Mouse (Mus musculus) c-Kit-negative CD71-positive TER-119-positive erythroid progenitor cells, embryonic 14.5 days (primary cell): ENCODE measurements around the gene Zswim1.
A peak's percentile ranks its signal among the peaks of the same experiment; 100 is the strongest.
"Not testable (repeated sequence)": the region's sequence is repeated elsewhere in the genome, so short reads cannot be mapped to it uniquely, and the experiment has no call there.

Source experiments
- DNase-seq: peaks from one replicate; pipeline ENCODE4 v3.0.0-alpha.2; 2013; ENCODE audit warnings: low read depth, low spot score

Zswim1 gene

DNA sequence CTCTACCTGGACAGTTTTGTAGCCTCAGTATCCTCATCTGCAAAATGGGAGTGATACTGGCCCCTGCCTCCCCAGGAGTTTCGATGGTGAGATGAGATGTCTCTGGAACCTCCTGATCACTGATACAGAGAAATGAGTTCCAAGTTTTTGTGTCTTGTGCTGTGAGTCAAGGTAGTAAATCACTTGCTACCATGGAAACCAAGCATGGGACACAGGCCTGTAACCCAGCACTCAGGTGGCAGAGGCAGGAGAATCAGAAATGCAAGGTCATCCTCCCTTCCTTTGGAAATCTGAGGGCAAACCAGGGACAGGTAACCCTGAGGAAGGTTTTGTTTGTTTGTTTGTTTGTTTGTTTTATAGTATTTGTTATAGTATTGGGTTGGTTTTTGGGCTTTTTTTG is 6.6 kb downstream of the Zswim1 start:
- DNase-seq = no peak

DNA sequence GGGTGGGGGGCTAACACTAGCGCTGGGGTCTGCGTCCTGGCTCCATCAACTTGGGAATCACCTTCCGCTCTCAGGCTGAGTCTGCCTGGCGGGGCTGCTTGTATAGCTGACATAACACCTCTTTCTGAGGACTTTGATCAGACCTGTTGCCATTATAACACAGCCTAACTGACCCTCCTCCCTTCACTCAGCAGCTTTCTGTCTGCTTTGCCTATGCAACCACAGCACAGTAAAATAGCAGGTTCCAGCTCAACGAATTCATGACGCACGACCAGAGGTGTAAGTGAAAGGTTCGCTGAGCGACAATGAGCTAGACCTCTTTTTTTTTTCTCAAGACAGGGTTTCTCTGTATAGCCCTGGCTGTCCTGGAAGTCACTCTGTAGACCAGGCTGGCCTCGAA is 8.5 kb downstream of the Zswim1 start:
- DNase-seq = no peak

DNA sequence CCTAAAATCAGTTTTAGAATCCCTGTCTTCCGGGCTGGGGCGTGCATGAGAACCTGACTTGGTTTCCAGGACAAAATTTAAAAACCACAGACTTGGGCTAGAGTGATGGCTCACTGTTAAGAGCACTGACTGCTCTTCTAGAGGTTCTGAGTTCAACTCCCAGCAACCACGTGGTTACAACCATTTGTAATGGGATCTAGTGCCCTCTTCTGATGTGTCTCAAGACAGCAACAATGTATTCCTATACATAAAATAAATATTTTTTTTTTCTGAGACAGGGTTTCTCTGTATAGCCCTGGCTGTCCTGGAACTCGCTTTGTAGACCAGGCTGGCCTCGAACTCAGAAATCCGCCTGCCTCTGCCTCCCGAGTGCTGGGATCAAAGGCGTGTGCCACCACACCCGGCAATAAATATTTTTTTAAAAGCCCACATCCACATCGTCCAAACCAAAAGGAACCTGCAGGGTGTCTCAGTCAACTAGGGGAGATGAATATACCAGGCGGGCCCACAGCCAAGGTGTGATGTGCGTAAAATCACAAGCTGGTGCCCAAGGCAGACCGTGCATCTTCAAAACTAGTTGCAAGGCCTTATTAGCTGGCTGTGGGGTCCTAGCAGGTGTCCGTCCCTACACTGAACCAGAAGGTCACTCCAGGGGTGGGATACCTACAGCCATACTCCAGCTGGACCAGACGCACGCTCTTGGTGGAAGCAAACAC is 9.7 kb downstream of the Zswim1 start:
- no peak for DNase-seq

DNA sequence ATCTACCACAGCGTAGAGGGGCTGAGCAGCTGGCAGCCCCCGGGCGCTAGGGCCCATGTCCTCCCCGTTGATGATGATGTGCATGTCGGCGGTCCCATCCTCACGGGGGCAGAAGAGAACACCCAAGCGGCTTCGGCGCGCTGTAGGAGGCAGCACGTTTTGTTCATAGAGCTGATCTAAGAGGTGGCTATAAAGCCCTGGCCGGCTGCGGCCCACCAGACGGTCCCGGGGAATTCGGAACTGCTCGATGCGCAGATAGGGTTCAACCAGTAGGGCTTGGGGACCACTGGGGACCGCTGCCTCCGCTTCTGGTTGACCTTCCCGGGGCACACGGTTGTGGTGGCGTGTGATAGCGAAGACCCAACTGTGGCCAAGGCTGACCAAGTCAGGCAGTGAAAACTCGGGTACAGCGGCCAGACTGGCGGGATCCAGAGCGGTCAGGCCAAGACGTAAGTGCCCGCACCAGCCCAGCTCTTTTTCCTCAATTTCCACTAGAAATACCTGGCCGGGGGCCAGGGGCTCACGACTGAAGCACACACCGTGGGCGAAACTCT is 10.3 kb downstream of the Zswim1 start, which contains the start of gene Ctsa:
Gene Ctsa, plus strand, starts transcription at position 126 of the 554 bp plus-strand sequence.
- no peak for DNase-seq

DNA sequence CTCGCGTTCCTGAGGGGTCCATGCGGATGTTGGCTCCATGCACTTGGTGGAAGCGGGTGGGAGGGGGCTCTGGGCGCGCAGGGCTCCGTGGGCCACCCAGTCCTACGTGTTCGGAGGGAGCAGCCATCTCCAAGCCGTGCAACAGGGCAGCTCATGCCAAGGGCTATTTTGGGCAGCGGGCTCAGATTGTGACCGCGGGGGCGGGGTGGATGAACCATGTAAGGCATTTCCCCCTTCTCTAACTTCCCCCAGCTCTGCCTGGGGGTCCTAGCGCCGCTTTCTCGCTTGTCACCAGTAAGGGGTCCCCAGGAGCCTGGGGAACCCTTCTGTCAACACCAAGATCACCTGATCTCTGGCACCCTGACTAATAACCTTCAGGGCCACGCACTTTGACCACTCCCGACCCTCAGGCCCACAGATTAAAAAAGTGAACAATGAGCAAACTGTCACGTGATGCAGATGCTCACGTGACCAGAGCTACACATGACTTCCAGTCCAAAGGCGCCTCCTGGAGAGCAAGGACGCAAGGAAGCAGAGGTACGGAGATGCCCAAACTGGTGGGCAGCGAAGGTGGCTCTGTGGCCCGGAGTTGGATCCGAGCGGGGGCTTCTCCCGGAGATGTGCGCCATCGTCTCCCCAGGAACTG is 11.0 kb downstream of the Zswim1 start, which contains the start of gene Neurl2:
Gene Neurl2, minus strand, starts transcription at position 143 of the 646 bp plus-strand sequence.
- peak; percentile 67 for DNase-seq

DNA sequence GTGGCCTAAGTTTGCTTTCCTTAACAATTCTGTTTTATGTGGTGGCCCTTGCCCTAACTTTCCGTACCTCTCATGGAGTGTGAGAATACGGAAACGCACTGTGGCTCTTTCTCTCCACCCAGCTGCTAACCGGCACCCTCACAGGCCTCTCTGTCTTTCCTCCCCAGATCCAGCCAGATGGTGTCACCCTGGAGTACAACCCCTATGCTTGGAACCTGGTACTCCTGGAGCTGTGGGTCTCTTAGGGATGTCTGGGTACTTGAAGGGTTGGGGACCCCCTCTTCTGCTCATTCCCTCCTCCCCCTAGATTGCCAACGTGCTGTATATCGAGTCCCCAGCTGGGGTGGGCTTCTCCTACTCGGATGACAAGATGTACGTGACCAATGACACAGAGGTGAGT is 12.0 kb downstream of the Zswim1 start:
- DNase-seq = no peak

DNA sequence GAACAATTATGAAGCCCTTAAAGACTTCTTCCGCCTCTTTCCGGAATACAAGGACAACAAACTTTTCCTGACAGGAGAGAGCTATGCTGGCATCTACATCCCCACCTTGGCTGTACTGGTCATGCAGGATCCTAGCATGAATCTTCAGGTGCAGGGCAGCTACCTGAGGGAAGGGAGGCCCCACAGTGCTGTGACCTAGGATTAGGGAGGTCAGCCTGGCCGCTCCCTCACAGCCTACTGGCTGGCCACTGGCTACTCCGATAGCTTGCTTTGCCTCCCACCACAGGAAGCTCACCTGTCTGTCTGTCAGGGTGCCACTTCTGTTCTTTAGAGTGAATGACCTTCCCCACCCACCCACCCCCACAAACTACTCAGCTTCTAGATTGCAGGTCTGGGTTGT is 12.7 kb downstream of the Zswim1 start:
- DNase-seq = no peak

DNA sequence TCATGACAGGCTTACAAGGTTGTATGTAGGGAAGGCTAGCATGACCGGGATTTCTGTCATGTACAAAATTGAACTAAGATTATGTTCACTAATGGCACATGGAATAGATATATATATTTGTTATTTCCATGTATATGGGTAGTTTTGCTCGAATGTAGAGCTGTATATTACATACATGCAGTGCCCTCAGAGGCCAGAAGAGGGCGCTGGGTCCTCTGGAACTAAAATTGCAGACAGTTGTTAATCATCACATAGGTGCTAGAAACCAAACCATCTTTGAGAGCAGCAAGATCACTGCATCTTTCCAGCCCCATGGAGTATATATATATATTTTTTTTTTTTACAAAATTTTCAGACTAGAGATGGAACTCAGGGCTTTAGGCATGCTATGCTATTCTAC is 23.3 kb downstream of the Zswim1 start:
- DNase-seq = no peak

DNA sequence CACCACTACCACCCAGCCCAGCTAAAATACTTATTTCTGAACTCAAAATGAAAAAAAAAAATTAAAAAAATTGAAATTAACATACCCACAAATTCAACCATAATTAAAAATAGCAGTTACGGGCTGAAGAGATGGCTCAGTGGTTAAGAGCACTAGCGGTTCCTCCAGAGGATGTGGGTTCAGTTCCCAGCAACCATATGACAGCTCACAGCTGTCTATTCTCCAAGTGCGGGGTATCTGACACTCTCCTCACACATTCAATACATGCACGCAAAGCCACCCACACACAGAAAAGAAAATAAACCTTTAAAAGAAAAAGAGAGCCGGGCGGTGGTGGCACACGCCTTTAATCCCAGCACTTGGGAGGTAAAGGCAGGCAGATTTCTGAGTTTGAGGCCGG is 27.6 kb downstream of the Zswim1 start:
- no peak for DNase-seq

DNA sequence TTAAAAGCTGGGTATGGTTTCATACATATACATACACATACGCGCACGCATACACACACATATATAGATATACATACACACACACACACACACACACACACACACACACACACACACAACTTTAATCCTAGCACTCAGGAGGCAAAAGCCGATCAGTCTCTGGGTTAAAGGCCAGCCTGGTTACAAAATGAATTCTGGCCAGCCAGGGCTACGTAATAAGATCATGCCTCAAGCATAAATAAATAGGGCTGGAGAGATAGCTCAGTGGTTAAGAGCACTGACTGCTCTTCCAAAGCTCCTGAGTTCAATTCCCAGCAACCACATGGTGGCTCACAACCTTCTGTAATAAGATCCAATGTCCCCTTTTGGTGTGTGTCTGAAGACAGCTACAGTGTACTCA is 33.1 kb downstream of the Zswim1 start:
- DNase-seq = not testable (repeated sequence)

DNA sequence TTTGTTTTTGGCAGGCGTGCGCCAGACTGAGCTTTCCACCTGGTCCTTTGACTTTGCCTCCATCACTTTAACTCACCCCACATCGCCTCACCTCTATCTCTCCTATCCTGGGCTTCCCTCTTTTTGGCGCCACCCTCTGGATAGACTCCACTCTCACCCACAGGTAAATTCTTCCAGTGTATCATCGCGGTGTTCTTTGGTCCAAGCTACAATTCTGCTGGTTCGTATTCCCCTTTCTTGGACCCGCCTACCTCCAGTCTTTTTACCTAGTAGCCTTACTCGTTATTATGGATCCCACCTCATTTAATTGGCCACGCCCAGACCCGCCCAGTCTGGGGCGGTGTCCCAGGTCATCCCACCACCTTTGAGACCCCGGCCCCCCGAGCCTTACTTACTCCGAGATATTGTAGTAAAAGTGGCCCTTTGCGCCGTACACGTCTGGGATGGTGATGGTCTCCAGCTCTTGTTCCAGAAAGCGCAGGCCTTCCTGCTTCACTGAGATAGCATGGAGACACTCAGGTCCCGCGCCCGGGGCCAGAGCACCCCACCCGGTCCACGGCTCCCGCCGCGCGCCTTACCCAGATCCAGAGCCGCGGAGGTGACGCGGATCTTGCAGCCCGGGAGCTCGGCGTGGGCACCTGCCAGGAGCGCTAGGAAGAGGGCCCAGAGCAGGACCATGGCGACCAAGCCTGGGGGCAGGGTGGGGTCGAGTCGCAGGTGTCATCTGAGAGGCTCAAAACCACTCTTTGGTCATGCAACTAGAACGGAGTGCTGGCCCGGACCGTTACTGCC is 34.0 kb downstream of the Zswim1 start:
- no peak for DNase-seq

DNA sequence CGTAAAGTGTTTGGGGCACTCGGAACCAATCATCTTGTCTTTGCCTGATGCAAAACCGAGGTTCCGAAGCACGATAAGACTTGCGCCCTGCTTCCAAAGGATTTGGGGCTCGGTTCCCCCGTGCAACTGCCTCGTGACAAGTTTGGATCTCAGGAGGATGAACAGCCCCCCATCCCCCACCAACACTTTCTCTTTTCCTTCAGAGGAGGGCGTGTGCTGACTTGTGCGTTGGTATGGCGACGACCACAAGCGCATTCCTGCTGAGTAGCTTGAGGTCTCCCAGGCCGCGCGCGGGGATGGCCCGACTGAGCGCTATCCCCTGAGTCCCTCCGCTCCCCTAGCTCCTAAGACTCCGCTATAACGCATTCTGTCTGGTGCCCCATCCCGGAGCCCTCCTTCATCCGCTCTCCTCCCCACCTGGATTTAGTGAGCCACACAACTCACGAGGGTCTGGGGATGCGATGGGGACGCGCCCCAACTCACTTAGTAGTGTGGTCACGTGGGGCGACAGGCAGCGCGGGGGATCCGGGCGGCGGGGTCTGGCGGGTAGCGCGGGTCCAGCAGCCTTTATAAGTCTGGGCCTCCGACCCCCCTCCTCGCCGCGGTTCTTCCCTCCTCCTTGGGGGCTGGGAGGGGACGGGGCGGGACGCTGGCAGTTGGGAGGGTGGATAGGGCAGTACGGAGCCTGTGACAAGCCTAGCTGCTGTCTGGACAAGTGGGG is 34.8 kb downstream of the Zswim1 start, which contains the start of gene Pltp:
Gene Pltp, minus strand, starts transcription at position 611 of the 721 bp plus-strand sequence.
- DNase-seq = no peak

DNA sequence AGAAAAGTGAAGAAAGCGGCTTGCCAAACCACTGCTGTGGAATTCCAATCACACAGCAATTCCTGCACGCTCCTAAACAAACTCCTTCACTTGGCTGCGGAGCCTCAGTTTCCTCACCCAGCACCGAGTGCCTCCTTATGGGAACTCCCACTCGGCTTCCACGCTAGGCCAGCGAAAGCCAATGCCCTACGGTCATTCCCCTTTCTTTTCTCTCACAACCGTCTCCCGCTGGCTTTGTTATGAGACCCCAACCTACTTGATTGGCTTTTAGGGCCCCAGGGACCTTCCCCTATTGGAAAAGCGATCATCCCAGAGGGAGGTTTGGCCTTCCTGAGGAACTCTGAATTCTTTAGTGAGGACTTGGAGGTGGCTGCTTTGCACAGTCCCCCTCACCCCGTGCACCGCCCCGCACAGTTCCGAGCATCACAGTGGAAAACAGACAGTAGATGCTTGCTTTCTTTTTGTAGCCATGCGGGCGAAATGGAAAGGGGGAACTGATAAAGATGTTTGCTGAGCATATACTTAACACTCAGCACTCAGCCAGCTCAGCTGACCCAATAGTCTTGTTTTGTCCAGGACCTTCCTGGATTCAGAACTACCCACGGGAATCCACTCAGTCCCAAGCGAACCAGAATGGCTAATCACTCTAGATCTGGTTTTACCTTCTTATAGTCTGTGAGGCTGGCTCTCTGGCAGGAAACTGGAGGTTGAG is 35.5 kb downstream of the Zswim1 start:
- no peak for DNase-seq

DNA sequence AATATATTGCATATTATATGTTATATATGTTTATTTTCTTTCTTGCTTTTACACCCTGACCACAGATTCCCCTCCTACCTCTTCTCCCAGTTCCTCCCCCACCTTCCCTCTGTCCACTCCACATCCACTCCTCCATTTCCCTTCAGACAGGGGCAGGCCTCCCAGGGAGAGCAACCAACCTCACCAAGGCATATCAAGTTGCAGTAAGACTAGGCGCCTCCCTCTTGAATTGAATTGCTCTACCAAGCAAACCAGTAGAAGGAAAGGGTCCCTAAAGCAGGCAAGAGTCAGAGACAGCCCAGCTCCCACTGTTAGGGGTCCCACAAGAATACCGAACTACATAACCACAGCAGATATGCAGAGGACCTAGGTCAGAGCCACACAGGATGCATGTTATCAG is 36.7 kb downstream of the Zswim1 start:
- DNase-seq = no peak

DNA sequence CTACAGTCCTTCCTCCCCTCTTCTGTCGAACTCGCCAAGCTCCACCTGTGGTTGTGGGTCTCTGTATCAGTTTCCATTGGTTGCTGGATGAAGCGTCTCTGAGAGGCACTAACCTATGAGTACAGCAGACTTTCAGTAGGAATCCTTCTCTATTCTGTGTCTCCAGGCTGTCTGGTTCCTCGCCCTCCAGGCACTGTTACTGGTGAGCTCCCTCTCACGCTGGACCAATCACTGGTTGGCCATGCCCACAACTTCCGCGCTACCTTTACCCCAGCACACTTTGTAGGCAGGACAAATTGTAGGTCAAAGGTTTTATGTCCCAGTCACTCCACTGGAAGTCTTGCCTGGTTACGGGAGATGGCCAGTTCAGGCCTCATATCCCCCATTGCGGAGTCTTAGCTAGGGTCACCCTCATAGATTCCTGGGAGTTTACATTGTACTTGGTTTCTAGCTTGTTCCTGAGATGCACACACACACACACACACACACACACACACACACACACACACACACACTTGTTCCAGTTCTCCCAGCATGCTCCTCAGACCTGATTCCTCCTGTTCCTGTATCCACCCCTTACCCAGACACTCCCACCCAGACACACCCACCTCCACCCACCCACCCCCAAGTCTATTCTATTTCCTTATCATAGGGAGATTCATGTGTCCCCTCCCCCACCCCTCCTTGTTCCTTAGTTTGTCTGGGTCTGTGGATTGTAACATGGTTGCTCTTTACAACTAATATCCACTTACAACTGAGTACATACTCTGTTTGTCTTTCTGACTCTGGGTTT is 37.4 kb downstream of the Zswim1 start:
- DNase-seq = no peak

DNA sequence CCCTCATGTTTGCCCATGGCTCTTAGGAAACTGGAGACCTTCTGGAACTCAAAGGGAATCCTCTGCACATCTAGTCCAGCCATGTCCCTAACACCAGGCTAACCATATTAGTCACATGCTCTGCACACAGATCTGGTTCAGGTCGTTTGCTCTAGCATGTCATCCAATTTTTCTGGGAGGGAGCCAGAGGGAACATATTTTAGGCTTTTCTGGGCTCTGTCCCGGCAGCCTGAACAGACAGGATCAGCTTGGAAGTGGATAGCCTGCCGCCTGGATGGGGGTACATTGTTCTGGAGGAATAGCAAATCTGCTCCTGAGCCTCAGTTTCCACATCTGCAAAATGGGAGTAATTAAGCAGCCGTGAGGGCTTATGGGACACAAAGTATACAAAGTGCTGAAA is 38.6 kb downstream of the Zswim1 start:
- no peak for DNase-seq

DNA sequence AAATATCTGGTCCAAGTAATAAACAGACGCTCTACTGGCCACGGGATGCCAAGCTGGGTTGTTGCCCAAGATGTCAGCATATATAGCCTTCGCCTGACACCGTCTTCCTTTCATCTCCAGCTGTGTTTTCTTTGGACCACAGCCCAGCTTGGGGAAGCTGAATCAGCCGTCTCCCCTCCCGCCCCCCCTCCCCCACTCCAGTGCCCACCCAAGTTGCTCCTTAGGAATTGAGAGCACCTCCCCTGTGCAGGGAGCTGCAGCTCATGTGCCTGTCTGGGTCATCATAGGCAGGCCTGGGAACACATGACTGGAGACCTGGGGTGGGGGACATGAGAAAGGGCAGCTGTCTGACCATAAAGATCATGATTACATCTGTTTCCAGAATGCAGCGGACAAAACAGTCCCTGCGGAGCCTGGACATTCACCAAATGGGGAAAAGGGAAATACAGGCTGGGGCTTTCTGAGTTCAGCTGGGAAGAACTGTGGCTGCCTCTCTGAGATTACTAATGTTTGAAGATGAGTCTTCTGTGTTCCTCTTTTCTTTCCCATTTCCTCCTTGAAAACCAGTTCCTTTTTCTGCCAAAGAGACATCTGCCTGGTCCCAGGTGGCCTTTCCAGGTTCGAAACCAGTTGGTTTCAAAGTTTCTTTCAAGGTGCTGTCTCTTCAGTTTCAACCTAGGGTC is 39.8 kb downstream of the Zswim1 start:
- DNase-seq = no peak

DNA sequence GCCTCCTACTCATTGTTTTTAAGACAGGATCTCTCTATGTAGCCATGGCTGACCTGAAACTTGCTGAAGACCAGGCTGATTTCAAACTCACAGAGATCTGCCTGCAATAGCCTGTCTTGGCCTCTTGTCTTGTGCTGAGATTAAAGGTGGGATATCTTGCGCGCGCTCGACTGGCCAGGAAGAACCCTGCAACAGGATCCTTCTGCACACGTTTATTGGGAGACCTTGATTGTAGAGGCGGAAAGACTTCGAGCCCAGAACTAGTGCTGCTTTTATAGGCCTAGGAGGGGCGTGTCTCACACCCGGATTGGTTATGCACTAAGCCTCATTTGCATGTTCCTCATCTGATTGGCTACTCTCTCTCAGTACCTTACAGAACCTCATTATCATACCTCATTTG is 40.9 kb downstream of the Zswim1 start:
- not testable (repeated sequence) for DNase-seq

DNA sequence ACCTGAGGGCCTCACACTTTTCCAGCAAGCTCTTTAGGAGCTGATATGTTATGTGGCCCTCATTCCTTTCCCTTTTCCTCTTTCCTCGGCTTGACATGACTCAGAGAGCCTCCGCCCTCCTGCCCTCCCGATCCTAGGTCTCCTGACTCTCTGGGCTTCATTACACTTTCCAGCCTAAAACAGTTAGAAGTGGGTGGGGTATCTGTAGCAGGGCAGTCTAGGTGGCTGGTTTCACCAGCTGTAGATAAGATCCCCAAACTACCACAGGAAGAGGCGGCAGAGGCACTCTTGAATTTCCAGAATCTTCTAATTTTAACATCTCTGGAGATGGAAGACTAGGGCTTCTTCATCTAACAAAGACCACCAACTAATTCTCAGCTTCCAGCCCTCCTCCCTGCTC is 42.1 kb downstream of the Zswim1 start:
- no peak for DNase-seq
